Mouse (Mus musculus): ENCODE measurements around the gene Gng12. TPM values are rescaled to one million over a fixed set of nuclear protein-coding genes. Genes with fewer than 3 reads are reported as not detected.

Gene Gng12
- polyA plus RNA-seq, 1 experiment from 2014 or later: 77.1 TPM

DNA sequence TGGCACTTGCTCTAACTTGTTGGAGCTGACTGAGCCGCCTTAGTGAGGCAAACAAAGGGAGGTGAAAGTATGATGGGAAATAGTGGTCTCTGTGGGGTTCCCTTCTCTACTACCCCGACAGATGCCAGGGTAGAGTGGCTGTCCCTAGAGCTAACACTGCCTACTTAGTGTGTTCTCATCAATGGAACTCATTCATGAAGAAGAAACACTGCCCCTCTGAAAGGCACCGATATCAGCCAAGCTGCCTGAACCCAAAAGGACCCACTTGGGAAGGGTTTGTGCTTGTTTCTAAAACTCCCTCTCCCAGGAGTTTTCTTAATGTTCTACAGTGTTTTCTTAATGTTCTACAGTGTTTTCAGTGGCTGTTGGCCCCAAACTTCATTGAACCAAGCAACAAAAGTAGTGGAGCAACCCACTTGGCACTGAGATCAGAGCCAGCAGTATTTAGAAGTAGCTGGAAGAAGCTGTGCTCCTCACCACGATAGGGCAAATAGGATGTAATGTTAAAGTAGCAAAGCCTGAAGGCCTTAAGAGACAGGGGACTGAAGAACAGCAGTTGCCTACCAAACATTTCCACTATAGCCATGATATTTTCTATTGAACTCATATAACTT, 36.1 kb downstream of the Gng12 start:
- ATAC-seq (no peak), DNase-seq (ENCODE audit: low spot score) (no peak)
- no peak overlapping the region for H3K4me2 ChIP-seq (replicated peaks; ENCODE audit: low read depth, low read length)
- H3K4me1 ChIP-seq (ENCODE audit: insufficient read depth, low read depth, low read length): 0 out of 2 replicates have a peak, but pooled peaks cover 3% of the 10 kb centered on the region
- no peaks in the 10 kb centered on the region for H3K9me3 ChIP-seq (ENCODE audit: low read length)
- H3K9ac ChIP-seq (replicated peaks; ENCODE audit: low read depth): no peak overlapping the region
- TF ChIP-seq CTCF (IDR thresholded peaks at IDR 0.05) (no peak), EP300 (IDR thresholded peaks at IDR 0.05) (no peak)
- no peaks in the 10 kb centered on the region for H3K27me3 ChIP-seq (replicated peaks; ENCODE audit: insufficient read depth, low read length)
- 66% methylated on average over 4 of the region's 4 CpGs for WGBS
- H3K36me3 ChIP-seq (ENCODE audit: insufficient read depth, low read length): no peaks in the 10 kb centered on the region
- H3K4me3 ChIP-seq (ENCODE audit: low read depth, low read length): no peak overlapping the region
- H3K27ac ChIP-seq (ENCODE audit: low read length): no peak overlapping the region

DNA sequence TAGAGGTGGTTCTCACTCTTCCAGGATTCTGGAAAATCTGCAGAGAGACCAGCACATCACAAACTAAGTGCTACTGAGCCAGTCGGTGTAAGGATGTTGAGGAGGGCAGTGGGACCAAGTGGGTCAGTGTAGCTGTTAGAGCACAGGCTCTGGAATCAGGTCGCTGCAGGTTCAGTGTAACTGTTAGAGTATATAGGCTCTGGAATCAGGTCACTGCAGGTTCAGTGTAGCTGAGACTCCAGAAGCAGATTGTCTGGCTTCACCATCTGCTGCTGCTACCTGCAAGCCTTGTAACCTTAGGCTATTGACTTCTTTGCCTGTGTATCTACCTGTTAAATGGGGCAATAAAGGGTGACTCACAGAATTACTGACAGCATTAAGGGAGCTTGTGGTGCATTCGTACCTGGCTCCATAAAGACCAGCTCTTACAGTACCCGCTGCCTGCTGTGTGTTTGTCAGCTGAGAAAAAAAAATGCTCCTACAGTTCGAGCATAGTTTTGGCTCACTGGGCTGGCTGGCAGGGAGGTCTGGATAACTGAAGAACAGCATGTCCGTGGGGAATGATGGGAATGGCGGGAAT, 44.5 kb downstream of the Gng12 start:
- DNase-seq (ENCODE audit: low spot score) (no peak), ATAC-seq (no peak)
- peaks cover 4% of the 10 kb centered on the region; the same call in 1 of the 2 replicates for H3K4me1 ChIP-seq (ENCODE audit: insufficient read depth, low read depth, low read length)
- no peaks in the 10 kb centered on the region for H3K9me3 ChIP-seq (ENCODE audit: low read length)
- no peak for TF ChIP-seq EP300 (IDR thresholded peaks at IDR 0.05)
- no peak for TF ChIP-seq CTCF (IDR thresholded peaks at IDR 0.05)
- H3K27ac ChIP-seq (ENCODE audit: low read length): no peak overlapping the region
- no peak overlapping the region for H3K4me2 ChIP-seq (replicated peaks; ENCODE audit: low read depth, low read length)
- no peaks in the 10 kb centered on the region for H3K36me3 ChIP-seq (ENCODE audit: insufficient read depth, low read length)
- no peak overlapping the region for H3K4me3 ChIP-seq (ENCODE audit: low read depth, low read length)
- WGBS: 68% methylated on average over 7 of the region's 7 CpGs
- H3K9ac ChIP-seq (replicated peaks; ENCODE audit: low read depth): no peak overlapping the region
- no peaks in the 10 kb centered on the region for H3K27me3 ChIP-seq (replicated peaks; ENCODE audit: insufficient read depth, low read length)

DNA sequence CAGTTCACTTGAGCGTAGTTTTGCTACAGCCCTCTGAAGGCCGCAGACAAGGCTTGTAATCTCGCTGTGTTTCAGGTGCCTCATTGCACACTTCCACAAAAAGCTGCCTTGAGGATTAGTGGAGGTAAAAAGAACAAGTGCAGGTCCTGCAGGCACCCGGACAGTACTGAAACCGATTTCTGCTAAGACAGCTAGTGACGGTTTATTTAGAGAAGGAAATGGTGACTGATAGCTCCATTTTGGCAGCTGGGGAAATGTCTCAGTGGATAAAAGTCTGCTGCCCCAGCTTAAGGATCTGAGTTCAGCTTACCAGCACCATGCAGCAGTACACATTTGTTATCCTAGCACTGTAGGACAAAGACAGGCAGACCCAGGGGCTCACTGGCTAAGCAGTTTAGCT, 45.6 kb downstream of the Gng12 start:
- no peak for ATAC-seq
- no peak overlapping the region for H3K27ac ChIP-seq (ENCODE audit: low read length)
- 45% methylated on average over 6 of the region's 6 CpGs for whole genome bisulfite sequencing

DNA sequence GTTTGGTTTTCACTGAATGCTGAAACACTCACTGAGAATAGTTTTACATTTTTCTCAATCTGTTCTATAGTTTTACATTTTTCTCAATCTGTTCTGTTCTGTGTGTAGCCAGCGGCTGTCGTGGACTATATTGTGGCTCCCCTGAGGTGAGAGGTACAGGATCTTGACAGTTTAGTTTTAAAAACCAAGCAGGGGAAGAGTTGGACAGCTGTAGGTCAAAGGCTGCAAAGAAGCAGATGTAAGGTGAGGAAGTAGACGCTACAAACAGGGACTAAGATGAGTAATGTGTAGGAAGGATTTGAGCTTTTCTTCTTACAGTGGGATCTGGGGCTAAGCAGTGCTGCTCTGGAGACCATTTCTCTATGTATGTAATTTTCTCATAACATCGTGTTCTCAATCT, 46.6 kb downstream of the Gng12 start:
- H3K27me3 ChIP-seq (replicated peaks; ENCODE audit: insufficient read depth, low read length): no peaks in the 10 kb centered on the region
- no peaks in the 10 kb centered on the region for H3K9me3 ChIP-seq (ENCODE audit: low read length)
- ATAC-seq (no peak), DNase-seq (ENCODE audit: low spot score) (no peak)
- peaks cover 4% of the 10 kb centered on the region; the same call in 1 of the 2 replicates for H3K4me1 ChIP-seq (ENCODE audit: insufficient read depth, low read depth, low read length)
- no peak overlapping the region for H3K27ac ChIP-seq (ENCODE audit: low read length)
- 58% methylated on average over 4 of the region's 4 CpGs for WGBS
- H3K4me2 ChIP-seq (replicated peaks; ENCODE audit: low read depth, low read length): no peak overlapping the region
- H3K9ac ChIP-seq (replicated peaks; ENCODE audit: low read depth): no peak overlapping the region
- TF ChIP-seq CTCF (IDR thresholded peaks at IDR 0.05) (no peak), EP300 (IDR thresholded peaks at IDR 0.05) (no peak)
- no peaks in the 10 kb centered on the region for H3K36me3 ChIP-seq (ENCODE audit: insufficient read depth, low read length)
- H3K4me3 ChIP-seq (ENCODE audit: low read depth, low read length): no peak overlapping the region

More for the DNA sequence above, 45.6 kb downstream of the Gng12 start:
- H3K27me3 ChIP-seq (replicated peaks; ENCODE audit: insufficient read depth, low read length): no peaks in the 10 kb centered on the region
- H3K36me3 ChIP-seq (ENCODE audit: insufficient read depth, low read length): no peaks in the 10 kb centered on the region
- no peak for TF ChIP-seq EP300 (IDR thresholded peaks at IDR 0.05)
- TF ChIP-seq CTCF (IDR thresholded peaks at IDR 0.05): no peak
- DNase-seq (ENCODE audit: low spot score): no peak
- H3K9ac ChIP-seq (replicated peaks; ENCODE audit: low read depth): no peak overlapping the region
- peaks cover 4% of the 10 kb centered on the region; the same call in 1 of the 2 replicates for H3K4me1 ChIP-seq (ENCODE audit: insufficient read depth, low read depth, low read length)
- H3K4me2 ChIP-seq (replicated peaks; ENCODE audit: low read depth, low read length): no peak overlapping the region
- no peak overlapping the region for H3K4me3 ChIP-seq (ENCODE audit: low read depth, low read length)
- no peaks in the 10 kb centered on the region for H3K9me3 ChIP-seq (ENCODE audit: low read length)

DNA sequence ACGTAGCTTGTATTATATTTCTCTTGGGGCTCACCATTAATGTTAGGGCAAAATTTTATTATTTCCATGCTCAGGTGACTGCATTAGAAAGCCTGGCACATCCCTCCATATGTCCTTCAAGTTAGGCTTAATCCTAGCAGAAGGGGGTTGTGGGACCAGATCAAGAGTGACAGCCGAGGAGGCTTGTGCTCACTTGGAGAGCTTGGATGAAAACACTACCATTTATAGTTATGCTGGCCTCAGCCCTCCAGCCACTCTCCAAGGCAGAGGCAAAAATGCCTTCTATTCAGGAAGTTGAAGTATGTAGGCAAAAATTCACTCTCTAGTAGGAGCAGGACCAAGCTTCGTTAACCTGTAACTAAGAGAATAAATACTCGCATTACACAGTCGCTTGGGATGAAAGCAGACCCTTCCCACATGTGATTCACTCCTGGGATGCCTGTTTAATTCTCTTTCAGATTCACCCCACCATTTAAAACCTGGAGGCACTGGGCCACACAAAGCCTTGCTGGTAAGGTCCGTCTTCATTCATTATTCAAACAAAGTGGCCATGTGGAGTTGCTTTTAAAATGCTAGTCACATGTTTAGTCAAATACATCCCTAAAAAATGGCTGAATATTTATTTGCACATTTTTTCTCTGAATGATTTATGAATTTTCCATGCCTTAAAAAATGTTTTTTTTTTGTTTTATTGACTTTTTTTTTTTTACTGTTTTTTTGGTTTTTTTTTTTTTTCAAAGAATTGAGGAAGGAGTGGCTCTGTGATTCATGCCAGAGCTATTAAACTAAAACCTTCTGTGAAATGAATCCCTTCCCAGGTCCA, 47.4 kb downstream of the Gng12 start:
- Histone ChIP-seq H3K9me3 (ENCODE audit: low read length) (no peaks in the 10 kb centered on the region), H3K27me3 (replicated peaks; ENCODE audit: insufficient read depth, low read length) (no peaks in the 10 kb centered on the region), H3K27ac (ENCODE audit: low read length) (no peak overlapping the region), H3K4me1 (ENCODE audit: insufficient read depth, low read depth, low read length) (peaks cover 4% of the 10 kb centered on the region; the same call in 1 of the 2 replicates), H3K36me3 (ENCODE audit: insufficient read depth, low read length) (no peaks in the 10 kb centered on the region), H3K9ac (replicated peaks; ENCODE audit: low read depth) (no peak overlapping the region), H3K4me2 (replicated peaks; ENCODE audit: low read depth, low read length) (no peak overlapping the region), H3K4me3 (ENCODE audit: low read depth, low read length) (no peak overlapping the region)
- ATAC-seq (peak; percentile 44), DNase-seq (ENCODE audit: low spot score) (no peak)
- 51% methylated on average over 6 of the region's 6 CpGs for WGBS
- TF ChIP-seq EP300 (IDR thresholded peaks at IDR 0.05) (no peak), CTCF (IDR thresholded peaks at IDR 0.05) (no peak)
